Mouse (Mus musculus) ovary, postnatal 10 days (tissue): ENCODE data around the gene G430095P16Rik.
A peak's percentile ranks its signal among the peaks of the same experiment; 100 is the strongest.

Source experiments
- DNase-seq: peaks from one replicate; pipeline ENCODE4 v3.0.0; 2022; ENCODE audit warnings: low spot score

G430095P16Rik gene

DNA sequence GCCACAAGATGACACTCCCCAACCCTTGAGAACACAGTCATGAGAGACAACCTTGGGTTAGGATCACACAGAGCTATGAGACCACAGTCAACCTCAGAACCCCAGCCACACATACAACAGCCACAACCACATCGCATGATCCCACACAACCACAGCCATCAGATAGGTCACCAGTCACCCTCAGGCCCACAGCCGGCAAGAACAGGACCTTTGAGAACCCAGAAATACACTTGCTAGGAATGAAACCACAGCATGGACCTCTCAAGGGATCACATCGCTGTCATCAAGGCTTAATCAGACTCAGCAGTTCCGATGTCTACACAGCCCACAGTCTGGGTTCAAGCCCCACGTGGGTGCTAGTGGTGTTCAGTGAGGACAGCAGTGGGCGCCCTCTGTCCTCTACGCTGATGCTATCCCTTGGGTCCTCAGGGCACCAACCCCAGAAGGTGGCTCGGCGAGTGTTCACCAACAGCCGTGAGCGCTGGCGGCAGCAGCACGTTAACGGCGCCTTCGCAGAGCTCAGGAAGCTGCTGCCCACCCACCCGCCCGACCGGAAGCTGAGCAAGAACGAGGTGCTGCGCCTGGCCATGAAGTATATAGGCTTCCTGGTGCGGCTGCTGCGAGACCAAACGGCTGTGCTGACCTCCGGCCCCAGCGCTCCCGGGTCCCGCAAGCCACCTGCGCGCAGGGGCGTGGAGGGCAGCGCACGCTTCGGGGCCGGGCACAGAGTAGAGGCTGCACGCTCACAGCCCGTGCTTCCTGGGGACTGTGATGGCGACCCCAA lies 19.1 kb upstream of the G430095P16Rik start:
- DNase-seq = no peak

DNA sequence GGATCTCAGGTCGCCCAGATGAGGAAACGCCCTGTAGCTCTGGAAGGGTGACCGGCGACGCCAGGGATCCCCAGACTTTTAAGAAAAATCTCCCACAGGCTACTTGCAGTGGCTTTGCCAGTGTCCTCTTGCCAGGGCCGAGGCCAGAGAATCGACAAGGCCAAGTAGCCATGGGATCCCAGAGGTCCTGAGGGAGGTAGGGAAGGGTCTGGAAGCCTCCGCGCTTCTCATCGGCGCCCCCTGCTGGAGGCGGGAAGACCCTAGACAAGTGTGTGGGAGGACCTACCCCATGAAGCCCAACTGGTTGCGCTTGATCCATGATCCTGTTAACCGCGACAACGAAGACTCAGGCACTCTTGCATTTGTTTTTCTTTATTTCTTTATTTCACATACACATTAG lies 18.5 kb upstream of the G430095P16Rik start:
- DNase-seq = no peak

DNA sequence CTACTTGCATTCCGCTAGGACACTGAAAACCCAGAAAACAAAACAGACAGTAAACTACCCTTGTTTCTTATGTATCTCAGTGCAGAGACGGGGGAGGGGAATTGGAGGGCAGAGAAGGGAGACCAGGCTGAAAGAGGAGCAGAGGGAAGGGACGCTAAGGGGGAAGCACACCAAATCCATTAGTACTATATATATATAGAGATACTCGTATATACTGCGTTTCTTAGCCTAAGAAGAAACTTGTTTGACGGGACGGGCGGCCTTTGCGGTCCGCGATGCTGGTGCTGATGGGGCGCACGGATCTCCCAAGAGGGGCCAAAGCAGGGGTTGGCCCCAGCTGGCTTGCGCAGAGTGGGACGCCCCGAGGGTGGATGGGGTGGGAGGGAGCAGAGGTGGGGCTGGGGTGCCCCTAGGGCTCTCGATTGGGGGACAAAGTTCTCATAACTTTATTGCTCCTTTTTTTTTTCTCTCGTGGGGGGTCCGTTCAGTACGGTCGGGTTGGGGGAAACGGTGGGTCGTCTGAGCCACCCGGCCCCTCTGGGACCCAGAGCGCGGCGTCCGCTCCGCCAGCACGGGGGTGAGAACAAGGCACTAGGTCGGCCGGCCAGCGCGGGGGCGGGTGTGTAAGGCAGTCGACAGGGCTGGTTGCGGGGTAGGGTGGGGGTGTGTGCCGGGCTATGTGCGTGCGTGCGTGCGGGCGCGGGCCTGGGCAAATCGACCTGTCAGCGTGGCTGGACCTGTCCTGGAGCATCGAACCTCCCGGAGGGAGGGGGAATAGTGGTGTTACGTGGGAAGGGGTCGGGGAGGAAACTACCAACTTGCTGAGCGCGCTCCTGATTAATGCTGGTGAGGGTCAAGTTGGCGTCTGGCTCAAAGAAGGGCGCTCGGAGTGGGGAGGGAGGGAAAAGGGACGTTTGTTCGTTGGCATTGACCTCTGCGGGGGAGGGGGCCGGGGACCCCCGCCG lies 17.7 kb upstream of the G430095P16Rik start:
- no peak for DNase-seq

- no peak for DNase-seq
These were observed 16.8 kb upstream of the G430095P16Rik start for GRCm38 (mm10) chr8:84705960-84706359.

DNA sequence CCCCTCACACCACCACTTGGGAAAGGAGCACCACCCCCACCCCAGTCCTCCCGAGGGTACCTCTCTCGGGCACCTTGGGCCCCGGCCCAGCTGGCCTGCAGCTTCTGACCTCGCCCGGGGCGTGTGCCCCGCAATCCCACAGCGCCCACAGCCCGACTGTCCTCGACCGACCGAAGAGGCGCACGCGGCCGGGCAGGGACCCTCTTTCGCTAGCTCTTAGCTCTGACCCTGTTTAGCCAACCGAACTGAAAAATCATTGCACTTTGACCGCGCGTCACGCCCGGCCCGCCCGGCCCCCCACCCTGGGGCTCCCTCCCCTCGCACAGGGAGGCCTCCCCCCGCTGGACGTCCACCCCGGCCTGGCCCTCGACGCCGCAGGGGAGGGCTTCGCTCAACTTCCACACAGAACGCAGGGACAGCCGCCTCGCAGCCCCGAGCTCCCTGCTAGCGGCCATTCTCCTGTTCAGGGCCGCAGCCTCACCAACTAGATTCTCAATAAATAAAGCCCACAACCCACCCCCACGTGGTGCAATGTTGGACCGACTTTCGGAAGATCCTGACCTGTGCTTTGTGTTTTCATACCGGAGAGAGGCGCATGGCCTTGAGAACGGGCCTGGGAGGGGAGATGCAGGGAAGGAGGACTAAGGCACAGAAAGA lies 16.1 kb upstream of the G430095P16Rik start:
- no peak for DNase-seq

- DNase-seq = no peak
These were observed 15.4 kb upstream of the G430095P16Rik start for GRCm38 (mm10) chr8:84707267-84707883.

- DNase-seq = no peak
These were observed 14.7 kb upstream of the G430095P16Rik start for GRCm38 (mm10) chr8:84708071-84708541.

GRCm38 (mm10) chr8:84708774-84709475 lies 13.9 kb upstream of the G430095P16Rik start:
- DNase-seq = peak; percentile 66

- DNase-seq = no peak
These were observed 12.9 kb upstream of the G430095P16Rik start for GRCm38 (mm10) chr8:84709931-84710330.

DNA sequence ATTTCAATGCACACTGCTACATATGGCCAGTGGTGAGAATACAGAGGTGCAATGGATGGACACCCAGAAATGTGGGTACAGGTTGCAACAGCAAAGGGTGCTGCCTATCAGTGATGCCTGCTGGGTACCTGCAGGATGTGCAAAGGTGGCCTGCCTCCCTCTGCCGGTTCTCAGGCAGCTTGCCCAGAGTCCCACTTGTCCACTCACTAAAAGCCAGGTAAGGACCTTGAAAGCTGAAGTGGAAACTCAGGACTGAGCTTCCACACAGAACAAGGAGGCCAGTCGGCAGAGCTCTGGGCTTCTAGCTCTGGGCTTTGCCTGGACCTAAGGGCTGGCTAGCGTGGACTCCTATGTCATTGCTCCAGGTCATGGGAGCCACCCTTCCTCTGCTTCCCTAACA lies 11.5 kb upstream of the G430095P16Rik start:
- DNase-seq = no peak

DNA sequence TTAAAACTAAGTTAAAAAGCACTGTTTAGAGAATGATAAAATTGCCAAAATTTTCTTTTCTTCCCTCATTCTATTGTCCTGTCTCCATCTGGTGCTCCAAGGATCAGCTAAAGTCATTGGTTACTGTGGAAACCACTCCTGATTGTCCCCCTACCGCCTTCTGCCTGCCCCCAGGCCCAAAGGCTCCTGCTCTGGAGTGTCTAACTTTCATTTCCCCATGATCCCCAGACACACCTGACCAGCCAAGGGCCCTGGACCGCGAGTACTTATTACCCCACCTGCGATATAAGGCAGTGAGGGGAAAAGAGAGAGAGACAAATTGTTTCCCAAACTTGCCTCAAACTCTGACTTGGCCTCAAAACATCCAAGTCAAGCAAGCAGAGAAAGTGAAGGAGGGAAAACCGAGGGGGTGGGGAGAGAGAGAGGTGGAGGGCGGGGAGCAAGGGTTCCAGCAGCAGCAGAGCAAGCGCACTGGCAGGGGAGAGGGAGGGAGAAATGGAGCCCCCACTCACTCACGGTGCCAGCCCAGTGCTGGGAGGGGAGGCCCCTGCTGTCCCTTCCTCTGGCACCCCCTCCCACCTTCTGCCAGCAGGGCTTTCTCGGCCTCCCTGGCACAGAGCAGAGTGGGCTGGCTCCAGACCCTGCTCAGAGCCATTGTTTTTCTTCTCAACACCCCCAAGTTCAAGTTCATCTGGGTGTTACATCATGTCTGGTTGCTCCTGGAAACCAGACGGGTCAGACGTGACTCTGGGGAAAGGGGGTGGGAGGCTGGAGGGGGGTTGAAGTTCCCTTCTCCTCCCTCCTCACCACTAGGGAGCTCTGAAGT lies 10.7 kb upstream of the G430095P16Rik start:
- no peak for DNase-seq

- no peak for DNase-seq
These were observed 10.1 kb upstream of the G430095P16Rik start for GRCm38 (mm10) chr8:84712759-84713120.

- DNase-seq = no peak
These were observed 9.4 kb upstream of the G430095P16Rik start for GRCm38 (mm10) chr8:84713381-84713780.

DNA sequence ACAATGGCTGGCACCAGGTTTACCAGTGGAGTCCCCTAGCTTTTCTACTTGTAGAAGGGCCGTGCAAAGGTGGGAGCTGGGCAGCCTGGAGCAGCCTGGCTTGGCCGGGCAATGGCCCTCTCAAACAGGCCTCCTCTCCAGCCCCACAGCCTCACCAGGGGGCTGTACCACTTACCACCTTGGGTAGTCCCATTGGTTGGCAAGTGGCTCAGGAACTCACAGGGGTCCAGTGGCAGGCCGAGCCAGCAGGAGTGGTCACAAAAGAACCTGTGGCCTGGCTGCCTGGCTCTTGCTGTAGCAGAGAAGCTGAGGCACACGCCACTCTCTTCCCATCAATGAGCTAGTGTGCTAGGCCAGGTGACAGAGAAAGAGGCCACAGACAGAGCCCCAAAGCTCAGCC lies 8.6 kb upstream of the G430095P16Rik start:
- DNase-seq = no peak

- no peak for DNase-seq
These were observed 6.8 kb upstream of the G430095P16Rik start for GRCm38 (mm10) chr8:84715893-84716468.

DNA sequence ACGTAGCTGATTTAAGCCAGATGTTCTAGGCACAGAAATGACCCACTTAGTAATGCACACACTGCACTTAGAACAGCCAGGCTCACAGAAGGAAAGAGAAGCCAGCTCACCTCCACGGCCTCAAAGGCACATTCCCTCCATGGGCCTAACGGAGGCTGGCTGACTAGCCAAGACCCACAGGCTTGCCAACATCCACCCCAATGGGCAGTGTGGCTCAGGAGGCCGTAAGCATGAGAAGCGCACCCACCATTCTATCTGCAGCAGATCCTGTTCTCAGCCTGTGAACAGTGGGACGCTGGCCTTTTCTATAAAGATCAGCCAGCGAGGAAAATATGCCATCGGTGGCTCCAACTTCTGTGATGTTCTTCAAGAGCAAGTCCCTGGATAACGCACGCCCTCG lies 6.0 kb upstream of the G430095P16Rik start:
- no peak for DNase-seq

DNA sequence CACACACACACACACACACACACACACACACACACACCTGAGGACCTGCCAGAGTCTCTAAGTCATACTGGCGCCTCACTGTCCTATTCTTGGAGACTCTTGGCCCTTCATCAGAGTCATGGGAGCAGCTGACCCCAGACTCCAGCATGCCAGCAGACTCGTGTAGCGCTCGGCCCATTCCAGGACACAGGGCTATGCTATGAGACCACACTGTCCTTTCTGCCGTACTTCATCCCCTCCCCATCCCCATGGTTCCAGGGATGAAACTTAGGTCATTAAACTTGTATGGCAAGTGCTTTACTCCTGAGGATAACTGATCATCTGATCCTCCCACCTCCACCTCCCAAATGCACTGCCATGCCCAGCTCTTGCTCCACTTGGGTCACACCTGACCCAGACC lies 4.3 kb upstream of the G430095P16Rik start:
- DNase-seq = no peak

DNA sequence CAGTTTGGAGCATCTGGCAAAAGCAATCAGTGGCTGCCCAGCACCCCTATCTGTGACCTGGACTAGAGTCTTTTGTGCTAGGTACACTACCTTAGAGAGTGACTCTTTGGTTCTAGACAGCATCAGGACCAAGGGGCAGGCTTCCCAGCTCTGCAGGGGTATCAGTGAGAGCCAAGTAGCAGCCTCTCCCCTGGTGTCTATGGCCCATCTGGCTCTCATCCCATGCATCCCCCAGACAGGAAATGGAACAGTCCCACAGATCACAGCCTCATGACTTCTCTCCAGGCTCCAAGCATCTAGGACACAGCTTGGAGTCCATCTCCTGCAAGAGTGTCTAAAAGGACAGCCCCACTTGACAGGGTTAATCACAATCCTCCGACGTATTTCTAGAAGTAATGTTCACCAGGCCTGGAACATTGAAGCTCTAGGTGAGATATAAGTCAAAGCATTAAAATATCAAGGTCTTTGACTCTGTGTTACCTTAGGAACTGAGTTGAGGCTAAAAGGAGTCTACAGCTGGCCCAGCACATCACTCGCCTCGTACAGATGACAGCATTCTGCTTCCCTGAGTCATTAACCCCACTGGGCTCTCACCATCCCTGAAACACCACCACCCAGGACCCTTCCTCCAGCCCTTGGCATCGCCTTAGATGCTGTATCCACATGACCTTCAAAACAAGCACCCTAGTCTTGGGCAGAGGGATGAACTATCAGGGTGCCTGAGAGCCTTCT lies 3.7 kb upstream of the G430095P16Rik start:
- DNase-seq = no peak

DNA sequence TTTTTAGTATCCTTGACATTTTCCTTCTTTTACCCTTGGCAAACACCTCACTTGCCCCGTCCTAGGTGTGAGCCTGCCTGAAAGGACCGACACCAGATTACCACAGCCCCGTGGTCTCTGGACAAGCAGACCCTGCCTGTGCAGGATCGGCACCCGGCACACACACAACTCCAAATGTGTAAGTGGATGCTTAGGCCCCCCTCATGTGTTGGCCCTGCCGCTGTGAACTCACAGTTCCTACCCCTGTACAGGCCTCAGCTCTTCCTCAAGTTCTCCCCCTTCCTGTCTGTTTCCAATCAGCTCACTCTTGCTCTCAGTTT lies 317 bp upstream of the G430095P16Rik start:
- DNase-seq = no peak

DNA sequence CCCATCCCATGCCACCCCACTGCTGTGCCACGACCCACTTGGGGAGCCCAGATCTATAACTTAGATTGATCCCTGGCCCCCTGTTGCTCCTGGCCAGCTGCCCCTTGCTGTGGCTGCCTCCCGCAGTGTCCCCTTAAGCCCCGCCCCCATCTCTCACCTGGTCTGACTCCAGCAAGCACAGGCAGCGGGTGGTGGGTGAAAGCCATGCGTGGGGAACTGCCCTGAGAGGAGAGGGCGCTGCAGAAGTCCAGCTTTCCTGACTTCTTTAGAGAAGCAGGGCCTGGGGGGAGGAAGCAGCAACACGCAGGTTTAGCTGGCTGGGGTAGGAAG lies 729 bp downstream of the G430095P16Rik start:
- no peak for DNase-seq
